Mouse (Mus musculus) adipocyte (in vitro differentiated cells): ENCODE measurements around the gene Elk4.

Source experiments
- DNase-seq: peaks from one replicate; pipeline ENCODE4 v3.0.0-alpha.2; 2016; ENCODE audit warnings: low spot score

The Elk4 gene

DNA sequence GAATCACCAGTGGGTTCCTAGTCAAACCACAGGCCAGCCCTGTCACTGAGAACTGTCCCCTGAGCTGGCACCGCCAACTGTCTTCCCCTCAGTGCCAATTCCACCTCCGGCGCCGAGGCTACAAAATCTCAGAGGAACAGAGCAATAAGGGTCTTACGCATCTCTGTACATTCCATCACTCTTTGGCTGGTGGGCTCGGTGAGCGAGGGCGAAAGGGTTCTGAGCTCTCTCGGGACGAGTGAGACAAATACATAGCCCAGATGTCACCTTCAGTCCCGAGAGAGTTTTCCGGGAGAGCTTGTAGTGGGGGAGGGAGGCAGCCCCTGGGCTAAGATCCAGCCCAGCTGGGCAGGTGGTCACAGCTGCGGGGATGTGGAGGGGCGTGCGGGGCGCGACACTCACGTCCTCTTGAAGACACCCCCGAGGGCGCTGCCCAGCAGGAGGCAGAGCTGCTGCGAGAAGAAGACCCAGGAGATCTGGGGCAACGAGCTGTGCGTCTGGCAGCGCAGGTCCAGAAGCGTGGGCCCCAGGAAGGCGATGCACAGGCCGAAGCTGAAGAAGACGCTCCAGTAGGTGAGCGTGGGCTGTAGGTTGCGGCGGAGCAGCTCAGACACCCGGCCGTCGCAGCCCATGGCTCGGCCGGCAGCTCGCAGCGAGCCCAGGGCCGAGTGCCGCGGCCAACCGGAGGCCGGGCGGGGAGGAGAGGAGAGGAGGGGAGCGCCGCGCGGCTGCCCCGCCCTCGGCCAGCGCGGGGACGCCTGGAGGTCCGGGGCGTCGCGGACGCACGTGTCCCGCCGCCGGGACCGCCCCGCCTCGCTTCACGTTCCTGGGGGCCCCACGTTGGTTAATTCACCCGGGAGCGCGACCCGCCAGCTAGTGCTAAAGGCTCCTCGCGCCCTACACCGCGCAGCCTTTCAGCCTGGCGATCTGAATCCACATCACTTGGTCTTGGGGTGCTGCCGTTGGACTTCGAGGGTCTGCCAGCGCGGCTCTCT is 60.2 kb downstream of the Elk4 start, which contains the start of gene Mfsd4a:
Mfsd4a (minus strand) TSS at position 802 of the 995 bp plus-strand sequence.
- DNase-seq = no peak

DNA sequence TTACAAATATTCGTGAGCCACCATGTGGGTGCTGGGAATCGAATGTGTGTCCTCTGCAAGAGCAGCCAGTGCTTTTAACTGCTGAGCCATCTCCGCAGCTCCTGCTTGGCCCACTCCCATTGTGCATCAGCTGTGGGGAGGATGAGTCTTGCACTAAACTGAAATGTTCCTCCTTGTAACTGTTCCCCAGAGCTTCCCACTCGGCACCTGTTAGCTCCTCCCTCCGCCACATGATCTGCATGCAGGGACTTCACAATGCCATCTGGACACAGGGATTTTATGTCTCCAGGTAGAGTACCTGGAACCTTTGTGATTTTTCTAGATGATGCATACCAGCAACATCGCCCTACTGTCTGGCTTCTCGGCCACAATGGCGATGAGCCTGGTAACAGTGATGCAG is 62.0 kb downstream of the Elk4 start:
- no peak for DNase-seq

DNA sequence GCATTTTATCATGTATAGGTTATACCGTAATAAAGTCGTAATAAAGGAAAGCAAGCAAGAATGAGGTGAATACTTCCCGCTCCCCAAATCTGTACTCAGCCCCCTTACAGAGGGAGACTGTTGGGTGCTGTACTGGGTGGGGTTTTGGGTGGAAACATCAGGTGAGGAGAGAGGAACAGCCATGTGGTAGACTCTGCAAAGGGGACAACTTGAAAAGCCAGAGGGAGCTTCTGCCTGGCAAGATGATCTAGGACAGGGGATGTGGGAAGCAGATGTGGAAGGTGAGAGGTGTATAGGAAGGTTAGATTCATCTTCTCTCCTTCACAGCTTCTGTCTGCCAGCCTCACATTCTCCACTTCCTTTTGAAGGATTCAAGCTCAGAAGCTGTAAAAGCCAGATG is 63.3 kb downstream of the Elk4 start:
- no peak for DNase-seq

DNA sequence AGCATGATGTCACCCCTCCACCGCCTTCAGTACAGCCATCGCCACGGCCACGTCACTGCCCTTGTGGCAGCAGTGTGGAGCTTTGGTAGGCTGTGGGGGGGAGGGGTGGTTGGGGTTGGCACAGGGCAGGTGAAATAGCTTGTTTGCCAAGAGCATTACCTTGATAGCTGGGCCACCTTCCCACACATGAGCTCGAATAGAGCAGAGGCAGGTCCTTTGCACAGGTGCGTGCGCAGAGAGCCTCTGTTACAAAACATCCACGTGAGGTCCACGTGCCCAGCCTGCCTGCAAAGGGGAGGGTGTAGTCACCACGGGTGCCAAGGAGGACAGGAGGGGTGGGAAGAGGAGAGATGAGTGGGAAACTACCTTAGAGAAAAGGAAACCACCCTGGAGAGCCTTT is 68.2 kb downstream of the Elk4 start:
- no peak for DNase-seq

DNA sequence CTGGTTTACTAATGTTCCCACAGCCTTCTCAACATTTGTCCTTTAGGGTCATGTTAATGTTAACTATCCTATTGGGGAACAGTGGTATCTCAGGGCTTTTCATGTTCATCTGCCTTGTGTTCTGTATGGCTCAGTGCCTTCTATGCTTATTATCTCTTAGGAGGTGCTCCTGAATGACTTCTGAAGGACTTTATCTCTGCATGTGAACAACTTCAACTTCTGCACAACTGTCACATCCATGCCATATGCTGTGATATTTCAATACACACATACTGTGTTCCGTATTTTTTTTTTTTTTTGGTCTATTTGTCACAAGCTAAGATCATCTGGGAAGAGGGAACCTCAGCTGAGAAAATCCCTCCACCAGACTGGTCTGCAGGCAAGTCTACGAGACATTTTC is 71.0 kb downstream of the Elk4 start:
- DNase-seq = no peak
